Mouse (Mus musculus): Measurements from ENCODE around the gene Chic2.

Chic2 gene

GRCm38 (mm10) chr5:75067125-75067756, 22.7 kb upstream of the Chic2 start:
- peak; percentile 42 to 78 for DNase-seq (ENCODE audit: low spot score in 2 of 2)

DNA sequence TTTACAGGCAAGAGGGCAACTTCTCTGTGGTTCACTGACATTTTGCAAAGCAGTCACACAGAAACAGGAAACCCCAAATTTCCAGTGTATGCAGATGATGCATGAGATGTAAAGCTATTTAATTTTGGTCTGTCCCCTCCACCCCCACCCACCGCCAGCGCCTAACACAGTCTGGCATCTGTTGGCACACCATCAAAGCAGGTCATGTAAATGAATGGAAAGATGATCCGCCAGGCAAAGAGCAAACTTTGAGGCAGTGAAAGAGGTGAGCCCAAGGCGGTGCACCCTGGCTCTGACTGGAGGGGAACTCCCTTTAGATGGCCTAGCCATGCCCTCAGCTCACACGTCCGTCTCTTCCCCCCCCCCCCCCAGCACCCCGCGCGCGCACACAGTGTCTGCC, 22.1 kb upstream of the Chic2 start:
- DNase-seq (ENCODE audit: low spot score in 2 of 2): no peak

GRCm38 (mm10) chr5:75063177-75063576, 18.6 kb upstream of the Chic2 start:
- no peak for DNase-seq (ENCODE audit: low spot score in 2 of 2)

GRCm38 (mm10) chr5:75051109-75051508, 6.5 kb upstream of the Chic2 start:
- DNase-seq (ENCODE audit: low spot score in 2 of 2): no peak

GRCm38 (mm10) chr5:75046681-75047321, 2.2 kb upstream of the Chic2 start:
- peak in 1 of 2 experiments; percentile 20 for DNase-seq (ENCODE audit: low spot score in 2 of 2)

DNA sequence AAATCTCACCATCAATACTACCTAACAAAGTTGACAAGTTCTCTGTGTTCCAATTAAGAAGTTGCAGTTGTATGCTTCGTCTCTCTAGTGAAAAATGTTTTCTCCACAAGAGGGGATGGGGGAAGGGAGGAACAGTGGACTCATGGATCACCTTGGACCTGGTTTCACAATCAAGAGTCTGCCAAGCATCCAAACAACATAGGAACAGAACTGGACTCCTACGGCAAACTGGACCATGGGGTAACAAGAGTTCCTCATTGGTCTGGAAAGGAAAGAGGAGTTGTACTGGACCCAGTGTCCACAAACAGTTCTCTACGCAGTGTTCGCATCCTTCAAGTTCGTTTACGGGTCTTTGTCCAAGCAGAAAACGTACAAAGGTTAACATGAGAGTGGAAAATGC, 797 bp upstream of the Chic2 start:
- DNase-seq (ENCODE audit: low spot score in 2 of 2): no peak

- DNase-seq (ENCODE audit: low spot score in 2 of 2): peak in 1 of 2 experiments; percentile 71
Measured at GRCm38 (mm10) chr5:75043621-75044301, 813 bp downstream of the Chic2 start.

- no peak for DNase-seq (ENCODE audit: low spot score in 2 of 2)
Measured at GRCm38 (mm10) chr5:75043011-75043445, 1.5 kb downstream of the Chic2 start.

DNA sequence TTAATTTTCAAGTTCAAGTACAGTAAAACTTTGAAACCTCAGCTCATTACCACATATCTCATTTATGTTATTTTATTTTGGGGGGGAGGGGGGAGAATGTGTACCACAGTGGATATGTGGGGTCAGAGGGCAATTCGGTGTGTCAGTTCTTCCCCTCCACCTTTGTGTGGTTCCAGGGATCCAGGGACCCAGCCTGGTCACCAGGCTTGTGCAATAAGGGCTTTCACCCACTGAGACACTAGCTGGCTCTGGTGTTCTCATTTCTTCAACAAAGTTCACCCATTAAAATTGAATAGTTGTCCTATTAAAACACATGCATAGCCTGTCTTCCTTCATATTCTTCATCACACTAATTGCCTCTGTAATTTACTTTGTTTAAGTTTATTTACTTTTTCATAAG, 5.3 kb downstream of the Chic2 start:
- no peak for DNase-seq (ENCODE audit: low spot score in 2 of 2)

DNA sequence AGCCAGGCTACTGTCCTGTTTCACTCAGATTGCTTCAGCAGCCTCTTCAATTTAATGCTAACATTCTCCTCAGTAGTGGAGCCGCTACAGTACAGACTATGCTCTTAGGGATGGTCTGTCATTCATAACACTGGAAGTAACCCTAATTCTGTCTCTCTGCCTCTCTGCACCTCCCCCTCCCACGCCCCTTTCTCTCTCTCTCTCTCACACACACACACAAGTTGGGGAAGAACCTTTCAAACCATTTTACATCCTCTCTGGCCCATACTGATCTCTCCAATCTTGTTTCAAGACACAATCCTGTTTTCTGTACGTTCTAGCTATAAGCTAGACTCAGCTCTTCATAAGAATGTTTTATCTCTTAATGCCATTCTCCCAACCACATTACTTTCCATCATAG, 9.1 kb downstream of the Chic2 start:
- no peak for DNase-seq (ENCODE audit: low spot score in 2 of 2)

GRCm38 (mm10) chr5:75014768-75015167, 29.8 kb downstream of the Chic2 start:
- DNase-seq (ENCODE audit: low spot score in 2 of 2): no peak

DNA sequence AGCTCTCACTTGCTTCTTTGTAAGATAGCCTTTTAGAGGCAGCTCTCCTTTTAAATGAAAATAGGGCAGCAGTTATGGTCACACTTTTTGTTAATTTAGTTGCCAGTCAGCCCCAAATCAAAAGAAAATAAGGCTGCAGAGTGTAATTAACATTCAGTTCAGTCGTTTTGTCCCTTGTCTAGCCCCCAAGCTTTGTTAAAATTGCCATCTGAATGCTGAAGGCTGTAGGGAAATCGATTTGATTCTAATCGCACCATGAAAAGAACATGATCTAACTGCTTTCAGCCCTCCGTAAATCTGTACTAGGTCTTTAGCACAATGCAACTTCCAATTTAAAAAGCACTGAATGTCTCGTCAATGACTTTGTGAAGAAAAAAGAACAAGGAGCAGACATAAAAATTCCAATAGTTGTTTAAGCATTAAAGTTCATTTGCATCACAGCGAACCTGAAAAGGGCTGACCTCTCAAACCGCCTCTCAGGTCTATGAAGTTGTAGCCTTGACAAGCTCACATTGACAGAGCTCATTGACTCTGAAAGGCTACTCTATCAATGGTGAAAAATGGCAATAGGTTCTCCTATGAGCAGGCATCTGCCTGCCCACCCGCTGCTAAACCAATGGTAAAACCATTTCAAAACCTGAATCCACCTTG, 31.7 kb downstream of the Chic2 start:
- DNase-seq (ENCODE audit: low spot score in 2 of 2): no peak

DNA sequence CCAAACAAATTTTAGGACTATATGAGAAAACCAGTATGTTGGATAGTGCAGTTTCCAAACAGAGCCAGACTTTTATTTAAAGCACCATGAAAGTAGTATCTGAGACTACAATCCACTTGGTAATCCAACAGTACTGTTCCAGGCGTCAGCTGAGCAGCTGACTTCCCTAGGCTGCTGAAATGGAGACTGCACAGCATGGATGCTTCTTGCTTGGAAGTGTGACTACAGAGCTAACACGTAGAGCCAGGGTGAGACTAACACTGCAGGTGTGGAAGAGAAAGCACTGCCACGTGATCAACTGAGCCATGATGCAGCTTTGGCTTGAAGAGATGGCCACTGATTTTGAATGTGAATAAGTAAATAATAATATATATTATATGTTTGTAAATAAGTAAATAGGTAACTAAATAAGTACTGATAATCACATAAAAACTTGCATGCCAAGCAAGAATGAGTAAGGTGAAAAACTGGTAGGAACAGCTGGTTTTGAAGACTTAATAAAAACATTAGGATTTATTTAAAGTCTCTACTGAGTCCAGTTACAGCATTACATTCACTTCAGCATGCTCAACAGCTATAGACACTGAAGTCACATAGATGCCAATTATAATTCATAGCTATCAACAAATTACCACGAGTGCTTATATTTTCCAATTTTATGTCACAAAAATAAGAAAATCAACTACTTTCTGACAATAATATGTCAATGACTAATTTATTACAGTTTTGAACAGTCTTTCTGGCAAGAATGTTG, 32.4 kb downstream of the Chic2 start:
- DNase-seq (ENCODE audit: low spot score in 2 of 2): no peak

DNA sequence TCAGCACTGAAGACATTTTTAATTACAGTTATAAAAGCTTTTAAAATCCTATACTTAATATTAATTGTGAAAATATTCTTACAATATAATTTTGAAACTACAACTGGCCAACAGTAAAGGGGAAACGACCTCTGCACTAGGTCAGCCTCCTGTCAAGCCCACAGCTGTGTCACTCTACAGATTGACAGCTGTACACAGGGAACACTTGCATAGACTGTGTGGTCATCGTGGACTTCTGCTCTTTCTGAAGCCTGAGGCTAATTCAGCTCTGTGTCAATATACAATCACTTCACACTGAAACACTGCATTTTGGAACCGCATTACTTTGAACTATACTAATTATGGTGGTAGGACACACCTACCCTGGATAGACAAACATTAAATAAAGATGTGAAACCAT, 39.8 kb downstream of the Chic2 start:
- DNase-seq (ENCODE audit: low spot score in 2 of 2): no peak

- no peak for DNase-seq (ENCODE audit: low spot score in 2 of 2)
Measured at GRCm38 (mm10) chr5:75002109-75002508, 42.5 kb downstream of the Chic2 start.

DNA sequence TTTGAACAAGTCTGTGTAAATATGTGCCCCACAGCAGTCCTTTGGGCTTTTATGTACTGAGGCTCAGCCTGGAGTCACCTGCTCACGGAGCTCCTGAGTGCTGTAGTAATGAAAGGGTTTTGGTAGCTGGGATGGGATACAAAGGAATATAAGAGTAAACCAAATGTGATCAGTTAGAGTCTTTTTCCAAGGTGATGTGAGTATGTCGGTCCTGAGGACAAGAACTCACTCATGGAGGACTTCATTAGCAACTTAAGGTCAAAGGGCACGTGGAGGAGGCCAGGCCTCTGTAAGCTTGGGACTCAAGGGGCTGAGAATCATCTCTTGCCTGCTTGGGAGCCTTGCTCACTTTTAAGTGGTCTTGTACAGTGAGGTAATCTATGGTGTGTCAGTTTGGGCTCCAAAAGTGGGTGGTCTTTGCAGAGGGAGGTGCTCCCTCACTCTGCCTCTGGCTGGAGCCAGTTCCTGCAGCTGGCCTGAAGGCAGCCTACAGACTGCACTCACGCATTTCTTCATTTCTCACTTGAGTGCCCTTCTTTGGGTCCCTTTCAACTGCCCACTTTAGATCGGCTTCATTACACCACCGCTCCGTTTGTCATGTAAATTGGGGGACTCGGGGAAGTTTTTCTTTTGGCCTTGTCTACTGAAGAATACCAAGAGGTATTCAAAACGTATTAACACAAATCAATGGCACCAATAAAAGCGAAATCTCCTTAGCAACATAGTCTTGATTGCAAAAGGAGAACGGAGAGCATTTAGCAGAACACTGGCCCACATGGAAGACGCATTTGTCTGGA, 45.7 kb downstream of the Chic2 start:
- DNase-seq (ENCODE audit: low spot score in 2 of 2): no peak

DNA sequence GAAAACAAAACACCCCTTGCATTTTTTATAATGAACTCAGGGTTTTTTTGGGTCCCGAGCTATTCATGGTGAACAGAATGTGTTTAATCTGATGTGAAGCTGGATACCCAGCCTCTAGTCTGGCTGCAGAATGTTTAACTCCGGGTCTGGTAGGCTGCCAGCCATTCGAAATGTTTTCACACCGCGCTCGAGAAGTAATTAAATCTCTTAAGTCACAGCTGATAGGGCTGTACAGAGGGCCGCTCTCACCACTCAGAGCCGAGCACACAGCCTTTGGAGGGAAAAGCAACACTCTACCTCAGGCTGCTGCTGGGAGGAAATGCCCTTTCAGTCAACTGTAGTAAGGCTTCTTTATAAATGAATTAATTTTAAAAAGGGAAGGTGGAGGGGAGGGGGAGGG, 49.6 kb downstream of the Chic2 start:
- DNase-seq (ENCODE audit: low spot score in 2 of 2): no peak

GRCm38 (mm10) chr5:74984101-74984500, 60.5 kb downstream of the Chic2 start:
- DNase-seq (ENCODE audit: low spot score in 2 of 2): no peak

DNA sequence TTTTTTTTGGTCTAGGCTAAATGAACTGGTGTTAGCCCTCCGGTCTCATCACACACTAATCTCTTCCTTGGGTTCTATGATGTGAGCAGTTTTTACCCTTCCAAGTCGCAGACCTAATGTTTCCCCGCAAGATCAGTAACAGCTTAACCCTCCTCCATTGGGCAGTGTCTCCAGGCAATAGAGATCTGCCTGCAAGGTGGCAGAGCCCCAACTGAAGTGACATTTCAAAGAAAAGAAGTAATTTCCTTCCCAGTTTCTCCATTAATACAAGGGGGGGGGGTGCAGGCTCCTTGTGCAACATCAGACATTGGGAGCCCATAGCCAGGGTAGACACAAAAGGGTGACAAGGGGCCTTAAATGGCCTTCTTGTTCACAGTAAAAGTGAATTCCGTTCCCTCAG, 64.0 kb downstream of the Chic2 start:
- DNase-seq (ENCODE audit: low spot score in 2 of 2): no peak

- DNase-seq (ENCODE audit: low spot score in 2 of 2): no peak
Measured at GRCm38 (mm10) chr5:74980154-74980553, 64.4 kb downstream of the Chic2 start.

GRCm38 (mm10) chr5:74979586-74979985, 65.0 kb downstream of the Chic2 start:
- DNase-seq (ENCODE audit: low spot score in 2 of 2): no peak
